In genomic region chr5:142944979-142945682, GRCm38 (mm10) we compare ENCODE assay signal across 9 mouse cellular contexts. TPM values are rescaled to one million over a fixed set of nuclear protein-coding genes. Genes with fewer than 3 reads are reported as not detected.
DNase-seq lines count a peak whose midpoint lies in the region; ATAC-seq and TF ChIP-seq lines count a peak whose summit lies in the region.
"Had no signal": no experiment of that assay in that cellular context is flagged by ENCODE, and none has a peak within 500 bp of the region (broad histone marks: within the 10 kb centered on the region; RNA-seq: fewer than 3 reads in every experiment).

No protein-coding gene starts in this region.

- H3K36me3 ChIP-seq in ES-E14 (ENCODE audit: control insufficient read depth, insufficient read depth, low read length, poor library complexity, severe bottlenecking) = no peaks in the 10 kb centered on the region
- no peaks in the 10 kb centered on the region for H3K36me3 ChIP-seq in heart, embryonic 15.5 days
- H3K36me3 ChIP-seq in midbrain, embryonic 16.5 days (ENCODE audit: control insufficient read depth, insufficient read depth, low read length) = no peaks in the 10 kb centered on the region
- H3K36me3 ChIP-seq: hindbrain, embryonic 15.5 days had no signal

- H3K9me3 ChIP-seq in ES-E14 (ENCODE audit: control insufficient read depth, insufficient read depth, low read depth, low read length) = no peaks in the 10 kb centered on the region
- H3K9me3 ChIP-seq in heart, embryonic 15.5 days (replicated peaks) = no peaks in the 10 kb centered on the region
- H3K9me3 ChIP-seq in midbrain, embryonic 16.5 days (replicated peaks; ENCODE audit: control insufficient read depth, low read length, poor library complexity, severe bottlenecking) = no peaks in the 10 kb centered on the region
- H3K9me3 ChIP-seq: hindbrain, embryonic 15.5 days had no signal

- peak; percentile 62 for DNase-seq in adrenal gland, adult 2 months
- DNase-seq in adrenal gland, adult 8-10 months = no peak
- no peak for DNase-seq in ES-E14 (ENCODE audit: low read depth, low spot score)
- DNase-seq in kidney, postnatal 36 days = peak; percentile 70 to 79
- no peak for DNase-seq in thymus, postnatal 25 days
- no peak for DNase-seq in left cerebral cortex, adult 18-20 months (ENCODE audit: low spot score in 2 of 2)

- no peaks in the 10 kb centered on the region for H3K27me3 ChIP-seq in heart, embryonic 15.5 days
- no peaks in the 10 kb centered on the region for H3K27me3 ChIP-seq in midbrain, embryonic 16.5 days (ENCODE audit: control insufficient read depth, insufficient read depth, low read depth, low read length)
- H3K27me3 ChIP-seq: hindbrain, embryonic 15.5 days had no signal

- peak; percentile 61 for ATAC-seq in heart, embryonic 15.5 days (replicated peaks; ENCODE audit: insufficient number of reproducible peaks, insufficient read depth, low FRiP score, low read depth)
- no peak for ATAC-seq in midbrain, embryonic 16.5 days

- H3K9ac ChIP-seq in ES-E14 (ENCODE audit: insufficient read depth, low read depth, low read length, poor library complexity, severe bottlenecking) = no peak overlapping the region
- H3K9ac ChIP-seq in heart, embryonic 15.5 days = no peak overlapping the region
- H3K9ac ChIP-seq in midbrain, embryonic 16.5 days (ENCODE audit: low read depth, low read length) = no peak overlapping the region
- H3K9ac ChIP-seq: hindbrain, embryonic 15.5 days had no signal

- H3K4me3 ChIP-seq in ES-E14 (ENCODE audit: insufficient read depth in 1 of 2, low read depth in 1 of 2, low read length in 2 of 2, poor library complexity in 1 of 2, severe bottlenecking in 1 of 2) = no peak overlapping the region
- no peak overlapping the region for H3K4me3 ChIP-seq in heart, embryonic 15.5 days
- no peak overlapping the region for H3K4me3 ChIP-seq in midbrain, embryonic 16.5 days (ENCODE audit: low read depth, low read length)
- H3K4me3 ChIP-seq: hindbrain, embryonic 15.5 days had no signal

- in situ Hi-C loops in ES-E14 (cut with MboI; ENCODE audit: low sequenced_read_pairs in 2 of 2, unreplicated experiment in 2 of 2) = no loop called here

- 58% methylated on average over 8 of the region's 8 CpGs for WGBS in heart, embryonic 15.5 days
- WGBS in midbrain, embryonic 16.5 days = 76% methylated on average over 8 of the region's 8 CpGs

- H3K27ac ChIP-seq in ES-E14 (ENCODE audit: insufficient read depth, low read depth, low read length, poor library complexity, severe bottlenecking) = no peak overlapping the region
- peak overlapping the region; percentile 57; the same call in 1 of the 2 replicates for H3K27ac ChIP-seq in heart, embryonic 15.5 days
- H3K27ac ChIP-seq in midbrain, embryonic 16.5 days (ENCODE audit: low read length) = no peak overlapping the region
- H3K27ac ChIP-seq: hindbrain, embryonic 15.5 days had no signal

- no peak overlapping the region for H3K4me2 ChIP-seq in heart, embryonic 15.5 days
- no peak overlapping the region for H3K4me2 ChIP-seq in midbrain, embryonic 16.5 days (ENCODE audit: low read length)
- H3K4me2 ChIP-seq: hindbrain, embryonic 15.5 days had no signal

- peaks cover 2 to 12% of the 10 kb centered on the region in 2 experiments; a peak in 2 of 4 replicates for H3K4me1 ChIP-seq in ES-E14 (ENCODE audit: control insufficient read depth in 2 of 2, insufficient read depth in 2 of 2, low read length in 2 of 2, poor library complexity in 1 of 2)
- H3K4me1 ChIP-seq in heart, embryonic 15.5 days (replicated peaks) = no peaks in the 10 kb centered on the region
- no peaks in the 10 kb centered on the region for H3K4me1 ChIP-seq in midbrain, embryonic 16.5 days (ENCODE audit: control insufficient read depth, insufficient read depth, low read length)

TF ChIP-seq in ES-E14, 5 proteins besides CTCF, POLR2A, EP300 and RAD21:
- TF ChIP-seq HCFC1 (IDR thresholded peaks at IDR 0.05; ENCODE audit: borderline replicate concordance, insufficient read depth, low read length) = no peak
- peak; percentile 1; the same call in 1 of the 2 replicates for TF ChIP-seq ZNF384 (IDR thresholded peaks at IDR 0.05; ENCODE audit: low read depth, low read length)
TF ChIP-seq in ES-E14: peak in this region for 1.

RNA-seq across cellular contexts. Expression of gene Fscn1, which starts 15.0 kb away (rescaled TPM):
- 10 to 100 TPM; 24.6 to 42.9 TPM for total RNA-seq in adrenal gland, adult 2 months (2021)
- 129 and 134 TPM in 2 replicates for polyA plus RNA-seq in adrenal gland, adult 2 months (2012; rRNA removed)
- 10 to 100 TPM; 22.0 to 33.6 (median 31.7) TPM for total RNA-seq in adrenal gland, adult 8-10 months (2022)
- total RNA-seq in ES-E14 (2012; rRNA removed) = 161 and 310 TPM in 2 replicates
- 108 and 137 TPM in 2 replicates for polyA plus RNA-seq in heart, embryonic 15.5 days (2015; fragmentation: Nextera tagmentation; extraction: Ambion mirVana)
- 493 and 557 TPM in 2 replicates for polyA plus RNA-seq in midbrain, embryonic 16.5 days (2015; fragmentation: Nextera tagmentation; extraction: Ambion mirVana)
- total RNA-seq in left cerebral cortex, adult 18-20 months (2021) = 100 to 1,000 TPM; 280 to 311 TPM

RNA-seq across cellular contexts. Expression of gene Actb, which starts 38.6 kb away (rescaled TPM):
- 1,000 to 10,000 TPM; 3,681 to 3,786 TPM for total RNA-seq in adrenal gland, adult 2 months (2021)
- polyA plus RNA-seq in adrenal gland, adult 2 months (2012; rRNA removed) = 3,805 and 4,221 TPM in 2 replicates
- total RNA-seq in adrenal gland, adult 8-10 months (2022) = 1,000 to 10,000 TPM; 3,015 to 3,481 (median 3,228) TPM
- 3,755 and 4,692 TPM in 2 replicates for total RNA-seq in ES-E14 (2012; rRNA removed)
- polyA plus RNA-seq in heart, embryonic 15.5 days (2015; fragmentation: Nextera tagmentation; extraction: Ambion mirVana) = 5,943 and 6,493 TPM in 2 replicates
- polyA plus RNA-seq in midbrain, embryonic 16.5 days (2015; fragmentation: Nextera tagmentation; extraction: Ambion mirVana) = 13,967 and 14,266 TPM in 2 replicates
- total RNA-seq in left cerebral cortex, adult 18-20 months (2021) = 1,000 to 10,000 TPM; 2,346 to 2,379 TPM

RNA-seq across cellular contexts. Expression of gene Fbxl18, which starts 49.9 kb away (rescaled TPM):
- 10 to 100 TPM in 1 of 2 experiments, 1 to 10 TPM in 1; 9.6 to 11.4 TPM for total RNA-seq in adrenal gland, adult 2 months (2021)
- 42.3 and 44.3 TPM in 2 replicates for polyA plus RNA-seq in adrenal gland, adult 2 months (2012; rRNA removed)
- total RNA-seq in adrenal gland, adult 8-10 months (2022) = 10 to 100 TPM; 14.0 to 18.5 (median 15.1) TPM
- 20.1 and 27.1 TPM in 2 replicates for total RNA-seq in ES-E14 (2012; rRNA removed)
- 7.7 and 9.9 TPM in 2 replicates for polyA plus RNA-seq in heart, embryonic 15.5 days (2015; fragmentation: Nextera tagmentation; extraction: Ambion mirVana)
- 29.9 and 35.1 TPM in 2 replicates for polyA plus RNA-seq in midbrain, embryonic 16.5 days (2015; fragmentation: Nextera tagmentation; extraction: Ambion mirVana)
- 10 to 100 TPM; 28.7 to 28.8 TPM for total RNA-seq in left cerebral cortex, adult 18-20 months (2021)

Comparison
In these comparisons a context has a peak if more than half of its experiments do, and no peak if none do; other contexts are left out.
1. DNase-seq: peak in adrenal gland, adult 2 months (single experiment) and kidney, postnatal 36 days (2 of 2); none in adrenal gland, adult 8-10 months (single experiment), ES-E14 (single experiment), thymus, postnatal 25 days (single experiment) and left cerebral cortex, adult 18-20 months (0 of 2).